Mouse (Mus musculus) ES-CJ7 (cell line): ENCODE data around the gene Hs3st5.

Experiments
- DNase-seq: peaks from one replicate; pipeline ENCODE4 v3.0.0; 2011; ENCODE audit warnings: low read depth, low spot score

Gene Hs3st5

DNA sequence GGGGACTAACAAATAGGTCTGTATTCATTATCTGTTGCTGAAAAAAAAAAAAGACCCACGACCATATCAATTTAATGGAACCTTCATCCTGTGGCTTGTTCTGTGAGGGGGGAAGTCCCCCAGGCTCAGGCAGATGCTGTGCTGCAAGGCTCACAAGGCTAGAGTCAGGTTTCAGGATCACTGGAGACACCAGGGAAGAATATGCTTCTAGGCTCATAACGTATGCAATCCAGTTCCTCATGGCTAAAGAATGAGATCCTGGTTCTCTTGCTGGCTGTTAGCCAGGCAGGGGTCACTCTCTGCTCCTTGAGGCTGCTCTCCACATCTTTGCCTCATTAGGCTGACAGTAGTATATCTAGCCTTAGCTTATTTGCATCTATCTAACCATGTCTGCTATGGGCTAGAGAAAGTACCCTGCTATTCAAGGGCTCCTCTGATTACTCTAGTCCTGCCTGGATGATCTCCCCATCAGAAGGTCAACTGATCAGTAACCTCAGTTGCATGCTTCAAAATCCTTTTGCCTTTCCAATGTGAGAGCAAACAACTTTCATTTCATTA, 294.4 kb downstream of the Hs3st5 start:
- no peak for DNase-seq

- DNase-seq = peak; percentile 63
These were observed 297.1 kb downstream of the Hs3st5 start for GRCm38 (mm10) chr10:36803705-36804104.

DNA sequence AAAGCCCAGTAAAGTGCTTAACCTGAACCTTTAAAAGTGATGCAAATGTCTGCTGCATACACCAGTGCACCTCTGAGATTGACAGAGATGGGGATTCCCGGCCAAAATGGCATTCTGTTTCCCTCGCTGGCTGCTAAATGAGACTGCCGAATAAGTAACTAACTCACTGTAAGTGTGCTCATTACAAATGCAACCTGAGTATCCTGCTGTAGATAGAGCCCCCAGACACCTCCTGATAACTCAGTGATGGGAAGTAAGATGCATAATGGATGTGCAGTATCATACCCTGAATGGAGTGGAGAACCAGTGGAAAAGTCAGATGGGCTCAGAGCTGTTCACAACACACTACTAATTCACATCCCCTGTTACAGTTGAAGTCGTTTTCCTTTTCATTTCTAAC, 298.7 kb downstream of the Hs3st5 start:
- no peak for DNase-seq

DNA sequence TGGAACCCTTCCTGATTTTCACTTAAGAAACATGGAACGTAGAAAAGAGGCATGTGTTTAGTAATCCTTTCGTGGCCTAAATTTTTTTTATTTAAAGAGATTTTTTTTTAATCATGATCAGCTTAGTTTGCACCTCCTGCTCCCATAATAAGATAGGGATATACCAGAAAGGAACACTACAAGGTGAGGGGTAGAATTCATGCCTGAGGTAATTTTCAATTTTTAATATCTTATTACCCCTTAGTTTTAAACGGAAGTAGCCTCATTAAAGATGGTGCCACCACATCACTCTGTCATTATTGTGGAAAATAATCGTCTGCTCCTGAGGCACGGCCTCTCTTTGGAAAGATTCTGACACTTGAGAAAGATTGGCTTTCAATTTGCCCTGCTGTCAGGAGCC, 299.2 kb downstream of the Hs3st5 start:
- no peak for DNase-seq

DNA sequence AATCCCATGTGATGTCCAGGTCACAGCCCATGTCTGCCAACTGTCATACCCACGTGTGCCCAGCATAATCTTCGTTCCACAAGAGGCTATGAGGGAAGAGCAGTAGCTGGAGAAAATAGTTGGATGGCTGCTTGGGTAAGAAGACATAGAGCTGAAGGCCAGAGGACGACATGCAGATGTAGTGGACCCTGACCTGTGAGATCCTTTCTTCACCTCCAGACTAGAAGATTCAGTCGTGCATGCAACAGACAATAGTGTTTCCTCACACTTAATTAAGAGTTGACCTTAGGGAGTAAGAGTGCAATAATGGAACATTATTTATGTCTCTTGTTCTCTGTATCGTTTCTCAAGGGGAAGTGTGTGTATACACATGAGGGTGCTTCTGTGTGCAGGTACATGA, 300.4 kb downstream of the Hs3st5 start:
- DNase-seq = no peak

GRCm38 (mm10) chr10:36818867-36819266, 312.3 kb downstream of the Hs3st5 start:
- DNase-seq = no peak

DNA sequence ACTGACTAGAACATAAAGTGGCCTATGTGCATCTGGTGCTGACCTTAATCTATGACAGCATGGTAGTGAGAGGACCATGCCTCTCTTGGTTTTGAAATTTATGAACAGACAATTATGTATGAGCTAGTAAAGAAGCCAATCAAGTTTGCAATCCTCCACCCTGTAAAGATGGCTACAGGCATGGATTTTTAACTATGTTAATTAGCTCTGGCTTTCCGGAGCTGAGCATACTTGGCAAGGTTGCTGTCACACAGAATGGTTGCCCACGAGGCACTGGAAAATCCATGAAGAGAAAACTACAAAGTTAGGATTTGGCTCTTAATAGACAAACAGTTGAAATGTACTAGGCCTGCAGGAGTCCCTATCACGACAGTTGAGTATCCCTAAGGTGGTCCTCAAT, 322.5 kb downstream of the Hs3st5 start:
- DNase-seq = no peak

DNA sequence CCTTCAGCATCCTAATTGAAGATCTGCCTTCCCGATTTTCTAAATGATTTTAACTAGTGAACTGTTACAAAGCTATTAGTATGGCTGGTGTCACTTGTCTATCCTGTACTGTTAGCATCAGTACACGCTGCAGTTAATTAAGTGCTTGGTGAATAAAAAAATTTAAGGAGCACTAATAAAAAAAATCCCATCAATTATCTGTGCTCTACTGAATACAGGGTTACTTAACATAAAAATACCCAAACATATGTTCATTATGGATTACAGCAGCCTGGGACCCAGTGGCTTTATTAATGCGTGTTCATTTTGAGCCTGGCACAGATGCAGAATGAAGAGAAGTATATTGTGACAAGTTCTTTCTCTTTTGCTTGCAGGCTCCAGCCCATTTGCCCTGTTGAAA, 325.6 kb downstream of the Hs3st5 start:
- no peak for DNase-seq

GRCm38 (mm10) chr10:36834224-36834623, 327.6 kb downstream of the Hs3st5 start:
- peak; percentile 18 for DNase-seq

GRCm38 (mm10) chr10:36835836-36836516, 329.4 kb downstream of the Hs3st5 start:
- no peak for DNase-seq

DNA sequence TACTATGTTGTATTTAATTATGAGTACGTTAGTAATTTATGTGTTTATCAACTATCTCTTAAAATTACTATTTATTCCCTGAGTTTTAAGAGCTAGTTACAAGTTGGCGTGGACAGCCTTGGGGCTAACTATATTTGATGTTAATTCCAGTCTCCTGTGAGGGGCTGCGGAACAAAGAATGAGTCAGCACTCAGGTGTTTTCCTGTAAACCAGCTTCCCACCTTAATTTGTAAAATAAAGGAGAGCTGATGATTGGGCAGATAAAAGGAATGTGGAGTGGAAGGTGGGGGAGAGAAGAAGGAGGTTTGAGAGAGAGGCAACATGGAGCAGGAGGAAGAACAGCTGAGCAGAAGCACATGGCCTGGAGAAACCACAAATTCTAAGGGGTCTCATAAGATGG, 343.6 kb downstream of the Hs3st5 start:
- peak; percentile 50 for DNase-seq

DNA sequence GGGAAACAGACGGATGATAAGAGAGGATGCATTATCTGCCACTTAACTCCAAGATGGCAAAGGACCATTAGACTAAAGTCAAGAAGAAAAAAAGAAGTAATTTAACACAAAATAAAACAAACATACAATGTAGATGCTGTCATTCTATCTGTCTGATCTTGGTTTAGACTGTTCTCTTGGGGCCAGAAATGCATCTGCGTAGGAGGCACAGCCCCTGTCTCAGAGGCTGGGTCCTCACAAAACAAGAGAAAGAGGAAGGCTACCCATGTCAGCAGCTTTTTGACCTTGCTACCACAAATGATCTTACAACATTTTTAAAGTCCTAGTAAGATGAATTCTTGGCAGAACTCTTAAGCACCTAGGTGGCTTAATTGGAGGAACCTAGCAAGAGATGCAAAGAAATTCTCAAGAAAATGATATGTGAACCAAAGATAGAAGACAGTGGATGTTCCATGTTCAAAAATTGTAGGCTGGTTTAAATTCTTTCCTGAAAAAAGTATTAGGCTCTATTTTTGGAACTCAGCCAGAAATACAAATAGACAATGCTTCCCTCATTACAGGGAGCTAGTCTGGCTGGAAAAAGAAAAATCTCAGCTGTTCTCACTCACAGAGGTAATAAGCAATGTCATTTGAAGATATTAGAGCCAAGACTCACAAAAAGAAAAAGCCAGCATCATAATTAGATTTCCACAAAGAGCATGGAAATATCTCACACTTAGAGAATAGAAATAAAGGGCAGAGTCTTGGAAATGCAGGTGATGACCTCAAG, 355.7 kb downstream of the Hs3st5 start:
- no peak for DNase-seq
